Mouse (Mus musculus) spleen, postnatal 14 days (tissue): ENCODE results near the gene Foxm1.
"Not testable (repeated sequence)": the region's sequence is repeated elsewhere in the genome, so short reads cannot be mapped to it uniquely, and the experiment has no call there.

Source experiments
- DNase-seq, 2 experiments: peaks; one replicate each; pipeline ENCODE4 v3.0.0; 2021 to 2022; ENCODE audit warnings: low spot score in 2 of 2

Foxm1 gene

GRCm38 (mm10) chr6:128376371-128377085, 13.8 kb downstream of the Foxm1 start:
- DNase-seq, result no peak

- DNase-seq, result no peak
Observed at GRCm38 (mm10) chr6:128379636-128380035, 16.9 kb downstream of the Foxm1 start.

GRCm38 (mm10) chr6:128380594-128381167, 17.9 kb downstream of the Foxm1 start:
- not testable (repeated sequence) for DNase-seq

GRCm38 (mm10) chr6:128381254-128381653, 18.5 kb downstream of the Foxm1 start:
- DNase-seq, result no peak

GRCm38 (mm10) chr6:128383752-128384151, 21.0 kb downstream of the Foxm1 start:
- DNase-seq, result peak in 1 of 2 experiments; percentile 26

- DNase-seq, result no peak
Observed at GRCm38 (mm10) chr6:128385026-128385425, 22.3 kb downstream of the Foxm1 start.

- no peak for DNase-seq
Observed at GRCm38 (mm10) chr6:128389185-128389584, 26.4 kb downstream of the Foxm1 start.

GRCm38 (mm10) chr6:128390683-128391082, 27.9 kb downstream of the Foxm1 start:
- DNase-seq, result no peak

GRCm38 (mm10) chr6:128397574-128398261, 35.0 kb downstream of the Foxm1 start:
- no peak for DNase-seq

- DNase-seq, result no peak
Observed at GRCm38 (mm10) chr6:128398996-128399395, 36.2 kb downstream of the Foxm1 start, which contains the start of gene Nrip2. TSS of gene Nrip2 (plus strand) at chr6:128399296.

- DNase-seq, result no peak
Observed at GRCm38 (mm10) chr6:128399421-128400185, 36.8 kb downstream of the Foxm1 start.

GRCm38 (mm10) chr6:128404708-128405107, 41.9 kb downstream of the Foxm1 start:
- no peak for DNase-seq

- DNase-seq, result no peak
Observed at GRCm38 (mm10) chr6:128408544-128409125, 45.9 kb downstream of the Foxm1 start.

GRCm38 (mm10) chr6:128410305-128410704, 47.5 kb downstream of the Foxm1 start:
- no peak for DNase-seq

GRCm38 (mm10) chr6:128411115-128411514, 48.3 kb downstream of the Foxm1 start:
- peak; percentile 55 to 70 for DNase-seq

GRCm38 (mm10) chr6:128416169-128416568, 53.4 kb downstream of the Foxm1 start:
- no peak for DNase-seq

- DNase-seq, result no peak
Observed at GRCm38 (mm10) chr6:128418076-128418475, 55.3 kb downstream of the Foxm1 start.

- DNase-seq, result no peak
Observed at GRCm38 (mm10) chr6:128421036-128421435, 58.3 kb downstream of the Foxm1 start.

- DNase-seq, result no peak
Observed at GRCm38 (mm10) chr6:128421480-128421879, 58.7 kb downstream of the Foxm1 start.

GRCm38 (mm10) chr6:128423496-128424268, 60.9 kb downstream of the Foxm1 start:
- no peak for DNase-seq
